Mouse (Mus musculus) urinary bladder, postnatal 14 days (tissue): ENCODE results near the gene Gm17416.
A peak's percentile ranks its signal among the peaks of the same experiment; 100 is the strongest.

ENCODE experiments used
- DNase-seq: peaks from one replicate; pipeline ENCODE4 v3.0.0; 2021; ENCODE audit warnings: low spot score

The Gm17416 gene

DNA sequence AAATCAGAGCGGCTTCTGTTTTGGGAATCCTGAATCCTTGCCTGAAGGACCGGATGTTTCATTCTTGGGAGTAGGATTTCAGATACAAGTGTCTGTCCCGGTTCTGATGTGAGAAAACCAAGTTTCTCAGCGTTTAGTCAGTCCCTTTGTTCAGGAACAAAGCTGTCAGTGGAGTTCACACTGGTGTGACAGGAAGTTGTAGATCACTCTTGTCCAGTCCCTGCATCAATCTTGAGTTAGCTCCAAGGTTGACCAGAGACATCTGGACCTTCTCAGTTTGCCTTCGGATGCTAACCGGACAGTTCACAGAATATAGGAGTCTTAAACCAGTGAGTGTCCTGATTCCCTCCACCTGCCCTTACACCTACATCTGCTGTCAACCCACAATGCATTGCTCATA, 38.6 kb downstream of the Gm17416 start:
- no peak for DNase-seq

- DNase-seq: no peak
Measured at GRCm38 (mm10) chr2:152608719-152609118, 39.6 kb downstream of the Gm17416 start.

- DNase-seq: no peak
Measured at GRCm38 (mm10) chr2:152612193-152612592, 43.1 kb downstream of the Gm17416 start.

GRCm38 (mm10) chr2:152615563-152615962, 46.4 kb downstream of the Gm17416 start:
- peak; percentile 43 for DNase-seq

GRCm38 (mm10) chr2:152616470-152616869, 47.3 kb downstream of the Gm17416 start:
- no peak for DNase-seq

DNA sequence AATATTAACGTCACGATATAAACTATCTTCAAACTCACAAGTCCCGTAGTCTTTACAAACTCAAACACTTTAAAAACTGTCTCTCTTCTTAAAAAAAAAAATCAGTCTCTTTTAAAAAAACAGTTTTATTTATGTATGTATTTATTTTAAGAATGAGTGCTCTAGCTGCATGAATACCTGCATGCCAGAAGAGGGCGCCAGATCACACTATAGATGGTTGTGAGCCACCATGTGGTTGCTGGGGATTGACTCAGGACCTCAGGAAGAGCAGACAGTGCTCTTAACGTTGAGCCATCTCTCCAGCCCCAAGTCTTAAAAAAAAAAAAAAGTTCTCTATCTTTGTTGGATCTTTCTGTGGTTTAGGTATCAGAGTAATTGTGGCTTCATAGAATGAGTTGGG, 48.2 kb downstream of the Gm17416 start:
- DNase-seq: no peak
